Mouse (Mus musculus) CH12.LX (cell line): ENCODE results near the gene Gdpd5. TPM values are rescaled to one million over a fixed set of nuclear protein-coding genes. Genes with fewer than 3 reads are reported as not detected.

Experiments
- DNase-seq: peaks from one replicate; pipeline ENCODE4 v3.0.0-alpha.2; 2013; ENCODE audit errors: extremely low read depth
- H3K27ac ChIP-seq: 2 replicates; pipeline ENCODE4 v1.5.1; 2012; ENCODE audit warnings: low read depth, mild to moderate bottlenecking, control low read depth, moderate library complexity; ENCODE audit not compliant: insufficient read depth
- H3K27me3 ChIP-seq: replicated peaks from 2 replicates; pipeline ENCODE3; 2012; ENCODE audit warnings: inconsistent platforms
- H3K36me3 ChIP-seq, 2 experiments: replicated peaks in 1 of 2; 2 replicates each; pipeline versions ENCODE3 to v1.6.1; 2012; ENCODE audit warnings: inconsistent platforms in 1 of 2, low read length in 1 of 2, mild to moderate bottlenecking in 1 of 2, mixed read lengths in 1 of 2, moderate library complexity in 1 of 2; ENCODE audit not compliant: control insufficient read depth in 1 of 2, insufficient read depth in 1 of 2
- H3K4me1 ChIP-seq, 2 experiments: 2 replicates each; pipeline ENCODE4 v1.6.1; 2012; ENCODE audit warnings: inconsistent platforms in 1 of 2, moderate library complexity in 1 of 2; ENCODE audit not compliant: insufficient read depth in 2 of 2, control insufficient read depth in 1 of 2
- H3K4me2 ChIP-seq: 2 replicates; pipeline ENCODE4 v1.6.1; 2012; ENCODE audit warnings: low read depth, mild to moderate bottlenecking, control low read depth; ENCODE audit not compliant: poor library complexity, insufficient read depth, severe bottlenecking
- H3K4me3 ChIP-seq, 3 experiments: fragments of 150-350 bp in 1 of 3; sonication (generic) in 1 of 3; replicated peaks in 1 of 3; 2 replicates each; pipeline versions ENCODE3 to v1.5.1; 2011 to 2012; ENCODE audit warnings: low read depth in 2 of 3, low read length in 2 of 3, mild to moderate bottlenecking in 2 of 3, moderate library complexity in 2 of 3, control low read depth in 1 of 3, improper control_type of control experiment in 1 of 3, inconsistent platforms in 1 of 3, mixed read lengths in 1 of 3; ENCODE audit not compliant: poor library complexity in 1 of 3
- H3K79me2 ChIP-seq: replicated peaks from 2 replicates; pipeline ENCODE4 v1.6.1; 2012; ENCODE audit warnings: mild to moderate bottlenecking, moderate library complexity; ENCODE audit not compliant: control insufficient read depth, poor library complexity, insufficient read depth, severe bottlenecking; ENCODE audit errors: extremely low read depth
- H3K9ac ChIP-seq: 2 replicates; pipeline ENCODE4 v1.6.1; 2012; ENCODE audit warnings: low read depth, mild to moderate bottlenecking, control low read depth, moderate library complexity; ENCODE audit not compliant: insufficient read depth
- H3K9me3 ChIP-seq: replicated peaks from 2 replicates; pipeline ENCODE3; 2012; ENCODE audit warnings: low read length, inconsistent platforms, mixed read lengths
- CTCF ChIP-seq, 2 experiments: IDR thresholded peaks in 1 of 2; conservative IDR thresholded peaks in 1 of 2; 2 replicates each; pipeline ENCODE4 v1.5.1; 2011 to 2012; ENCODE audit warnings: low read depth in 2 of 2, low read length in 2 of 2, improper control_type of control experiment in 1 of 2, inconsistent platforms in 1 of 2, mild to moderate bottlenecking in 1 of 2, moderate library complexity in 1 of 2
- ETS1 ChIP-seq: conservative IDR thresholded peaks from 2 replicates; pipeline ENCODE4 v1.6.1; 2012; ENCODE audit warnings: low read depth, mild to moderate bottlenecking, inconsistent platforms, low read length, improper control_type of control experiment, moderate library complexity
- KAT2A ChIP-seq: IDR thresholded peaks from 2 replicates; pipeline ENCODE4 v1.6.1; 2012; ENCODE audit warnings: low read length, improper control_type of control experiment, inconsistent platforms; ENCODE audit not compliant: insufficient replicate concordance
- MAX ChIP-seq: IDR thresholded peaks from 2 replicates; pipeline ENCODE4 v1.6.1; 2011; ENCODE audit warnings: low read length, improper control_type of control experiment
- MYC ChIP-seq: IDR thresholded peaks from 2 replicates; pipeline ENCODE4 v1.6.1; 2011; ENCODE audit warnings: low read depth, mild to moderate bottlenecking, improper control_type of control experiment, low read length
- NRF1 ChIP-seq: IDR thresholded peaks from 2 replicates; pipeline ENCODE4 v1.6.1; 2014; ENCODE audit warnings: low read depth, mild to moderate bottlenecking, inconsistent platforms, low read length, improper control_type of control experiment, moderate library complexity
- POLR2A ChIP-seq: IDR thresholded peaks from 2 replicates; pipeline ENCODE4 v1.6.1; 2011; ENCODE audit warnings: low read depth, mild to moderate bottlenecking, improper control_type of control experiment, low read length
- POLR2AphosphoS2 ChIP-seq: IDR thresholded peaks from 2 replicates; pipeline ENCODE4 v1.6.1; 2011; ENCODE audit warnings: low read depth, low read length, improper control_type of control experiment
- RAD21 ChIP-seq: IDR thresholded peaks from 2 replicates; pipeline ENCODE4 v1.6.1; 2011; ENCODE audit warnings: low read depth, mild to moderate bottlenecking, low read length, improper control_type of control experiment, moderate library complexity
- RCOR1 ChIP-seq: conservative IDR thresholded peaks from 2 replicates; pipeline ENCODE4 v1.6.1; 2012; ENCODE audit warnings: low read depth, mild to moderate bottlenecking, inconsistent platforms, low read length, improper control_type of control experiment
- SMC3 ChIP-seq: IDR thresholded peaks from 2 replicates; pipeline ENCODE4 v1.6.1; 2011; ENCODE audit warnings: low read depth, low read length, improper control_type of control experiment
- UBTF ChIP-seq: IDR thresholded peaks from 2 replicates; pipeline ENCODE4 v1.6.1; 2012; ENCODE audit warnings: low read depth, mild to moderate bottlenecking, inconsistent platforms, low read length, improper control_type of control experiment, moderate library complexity
- USF1 ChIP-seq: IDR thresholded peaks from 2 replicates; pipeline ENCODE4 v1.6.1; 2014; ENCODE audit warnings: low read depth, mild to moderate bottlenecking, inconsistent platforms, low read length, improper control_type of control experiment
- dilution Hi-C: fragments of 300-500 bp; cut with MboI; formaldehyde crosslinking; loops from 2 replicates; pipeline ENCODE4 v1.14.3; 2020; ENCODE audit warnings: low sequenced_read_pairs; ENCODE audit not compliant: extremely low pct_unique_long_range_greater_than_20kb, extremely low pct_ligation_motif_present
- in situ Hi-C: fragments of 300-500 bp; cut with MboI; formaldehyde crosslinking; loops from 3 replicates; pipeline ENCODE4 v1.14.3; 2019; ENCODE audit warnings: low sequenced_read_pairs, low pct_ligation_motif_present, low pct_unique_long_range_greater_than_20kb, mixed read lengths
- polyA plus RNA-seq: library from polyadenylated mRNA; unstranded; fragments of >175 nt; gene quantifications from 2 replicates; pipeline ENCODE4 v1.2.1, GENCODE M21; 2012; ENCODE audit warnings: low read depth; ENCODE audit not compliant: insufficient read length
- total RNA-seq, 2 experiments: library from RNA; depleted of rRNA; stranded (reverse); fragments of 300-350 nt in 1 of 2; fragments of >200 nt in 1 of 2; gene quantifications; 2 replicates each; pipeline ENCODE4 v1.2.3; 2012 to 2014

The Gdpd5 gene
- total and polyA plus RNA-seq, 3 experiments, result 2.4 to 9.1 (median 9.0) TPM

GRCm38 (mm10) chr7:99403254-99403653 is 22.0 kb downstream of the Gdpd5 start:
- no peak overlapping the region for H3K9ac ChIP-seq
- DNase-seq, result no peak
- no peaks in the 10 kb centered on the region for H3K9me3 ChIP-seq
- in situ Hi-C loops, result no loop called here
- H3K27me3 ChIP-seq, result no peaks in the 10 kb centered on the region
- H3K36me3 ChIP-seq, result peaks cover 0 to 24% of the 10 kb centered on the region in 2 experiments
- H3K4me1 ChIP-seq, result peaks cover 48 to 81% of the 10 kb centered on the region in 2 experiments
- H3K27ac ChIP-seq, result no peak overlapping the region
- H3K4me2 ChIP-seq, result no peak overlapping the region
- dilution Hi-C loops, result no loop called here
- H3K79me2 ChIP-seq, result no peaks in the 10 kb centered on the region
- no peak overlapping the region for H3K4me3 ChIP-seq
- TF ChIP-seq MAX, result no peak
- no peak for TF ChIP-seq SMC3
- no peak for TF ChIP-seq RCOR1
- no peak for TF ChIP-seq UBTF
- TF ChIP-seq POLR2AphosphoS2, result no peak
- no peak for TF ChIP-seq RAD21
- no peak for TF ChIP-seq ETS1
- no peak for TF ChIP-seq USF1

GRCm38 (mm10) chr7:99404031-99404735 is 23.0 kb downstream of the Gdpd5 start:
- H3K9me3 ChIP-seq, result no peaks in the 10 kb centered on the region
- in situ Hi-C loops, result no loop called here
- H3K27me3 ChIP-seq, result no peaks in the 10 kb centered on the region
- H3K4me2 ChIP-seq, result no peak overlapping the region
- no peaks in the 10 kb centered on the region for H3K79me2 ChIP-seq
- H3K4me1 ChIP-seq, result peaks cover 51 to 83% of the 10 kb centered on the region in 2 experiments
- no peak overlapping the region for H3K27ac ChIP-seq
- TF ChIP-seq KAT2A (no peak), RCOR1 (no peak), NRF1 (no peak), MYC (no peak), SMC3 (no peak), ETS1 (no peak)
- dilution Hi-C loops, result no loop called here
- no peak for DNase-seq
- no peak overlapping the region for H3K9ac ChIP-seq
- no peak overlapping the region for H3K4me3 ChIP-seq
- H3K36me3 ChIP-seq, result peaks cover 0 to 22% of the 10 kb centered on the region in 2 experiments

- dilution Hi-C loops (no loop called here), in situ Hi-C loops (no loop called here)
- Histone ChIP-seq H3K27ac (no peak overlapping the region), H3K79me2 (no peaks in the 10 kb centered on the region), H3K9me3 (no peaks in the 10 kb centered on the region), H3K4me2 (no peak overlapping the region), H3K4me3 (no peak overlapping the region), H3K9ac (no peak overlapping the region), H3K4me1 (peaks cover 51 to 92% of the 10 kb centered on the region in 2 experiments), H3K27me3 (no peaks in the 10 kb centered on the region), H3K36me3 (peaks cover 0 to 25% of the 10 kb centered on the region in 2 experiments)
- TF ChIP-seq CTCF (conservative IDR thresholded peaks at IDR 0.05 in 1 of 2, IDR thresholded peaks at IDR 0.05 in 1 of 2; ENCODE audit: low read depth in 2 of 2, low read length in 2 of 2), result peak in 1 of 2 experiments; percentile 42; a peak in 2 of 4 replicates
- no peak for TF ChIP-seq POLR2A
- peak; percentile 58 for DNase-seq
Observed at GRCm38 (mm10) chr7:99405386-99406155, 24.4 kb downstream of the Gdpd5 start.
